Mouse (Mus musculus) forelimb bud, embryonic 11.5 days (tissue): Measurements from ENCODE around the gene Plekha8.

ENCODE experiments used
- DNase-seq: peaks from one replicate; pipeline ENCODE4 v3.0.0-alpha.2; 2012; ENCODE audit warnings: low read depth, low spot score

The Plekha8 gene

GRCm38 (mm10) chr6:54586175-54586574, 8.7 kb upstream of the Plekha8 start:
- no peak for DNase-seq

- DNase-seq = no peak
These were observed 8.0 kb upstream of the Plekha8 start for GRCm38 (mm10) chr6:54586911-54587310.

GRCm38 (mm10) chr6:54587683-54588082, 7.2 kb upstream of the Plekha8 start:
- no peak for DNase-seq

- no peak for DNase-seq
These were observed 6.7 kb upstream of the Plekha8 start for GRCm38 (mm10) chr6:54588212-54588611.

GRCm38 (mm10) chr6:54590691-54591090, 4.2 kb upstream of the Plekha8 start:
- DNase-seq = no peak

GRCm38 (mm10) chr6:54591778-54592177, 3.1 kb upstream of the Plekha8 start:
- no peak for DNase-seq

- DNase-seq = peak; percentile 86
These were observed 1.9 kb upstream of the Plekha8 start for GRCm38 (mm10) chr6:54592938-54593535.

- no peak for DNase-seq
These were observed 994 bp upstream of the Plekha8 start for GRCm38 (mm10) chr6:54593766-54594468.

GRCm38 (mm10) chr6:54595330-54595878, 493 bp downstream of the Plekha8 start:
- no peak for DNase-seq

- no peak for DNase-seq
These were observed 2.3 kb downstream of the Plekha8 start, which contains the start of gene Fkbp14 for GRCm38 (mm10) chr6:54597208-54597607. TSS of gene Fkbp14 (minus strand) at chr6:54597308.

GRCm38 (mm10) chr6:54597711-54598110, 2.8 kb downstream of the Plekha8 start:
- DNase-seq = no peak

- DNase-seq = no peak
These were observed 5.9 kb downstream of the Plekha8 start for GRCm38 (mm10) chr6:54600681-54601347.

GRCm38 (mm10) chr6:54602891-54603290, 8.0 kb downstream of the Plekha8 start:
- no peak for DNase-seq

- no peak for DNase-seq
These were observed 9.2 kb downstream of the Plekha8 start for GRCm38 (mm10) chr6:54604001-54604715.

GRCm38 (mm10) chr6:54606241-54606640, 11.3 kb downstream of the Plekha8 start:
- DNase-seq = no peak

GRCm38 (mm10) chr6:54617363-54617762, 22.5 kb downstream of the Plekha8 start:
- no peak for DNase-seq

GRCm38 (mm10) chr6:54619530-54619929, 24.6 kb downstream of the Plekha8 start:
- DNase-seq = no peak

- no peak for DNase-seq
These were observed 25.4 kb downstream of the Plekha8 start for GRCm38 (mm10) chr6:54620357-54620756.

- DNase-seq = no peak
These were observed 33.5 kb downstream of the Plekha8 start for GRCm38 (mm10) chr6:54628381-54628780.

- no peak for DNase-seq
These were observed 34.8 kb downstream of the Plekha8 start for GRCm38 (mm10) chr6:54629734-54630133.

GRCm38 (mm10) chr6:54631462-54631861, 36.6 kb downstream of the Plekha8 start:
- no peak for DNase-seq

GRCm38 (mm10) chr6:54639877-54640276, 45.0 kb downstream of the Plekha8 start:
- DNase-seq = no peak
